Mouse (Mus musculus): ENCODE data around the gene Glo1. TPM values are rescaled to one million over a fixed set of nuclear protein-coding genes. Genes with fewer than 3 reads are reported as not detected.

Glo1 gene
- polyA plus RNA-seq, 1 experiment = 181 TPM

DNA sequence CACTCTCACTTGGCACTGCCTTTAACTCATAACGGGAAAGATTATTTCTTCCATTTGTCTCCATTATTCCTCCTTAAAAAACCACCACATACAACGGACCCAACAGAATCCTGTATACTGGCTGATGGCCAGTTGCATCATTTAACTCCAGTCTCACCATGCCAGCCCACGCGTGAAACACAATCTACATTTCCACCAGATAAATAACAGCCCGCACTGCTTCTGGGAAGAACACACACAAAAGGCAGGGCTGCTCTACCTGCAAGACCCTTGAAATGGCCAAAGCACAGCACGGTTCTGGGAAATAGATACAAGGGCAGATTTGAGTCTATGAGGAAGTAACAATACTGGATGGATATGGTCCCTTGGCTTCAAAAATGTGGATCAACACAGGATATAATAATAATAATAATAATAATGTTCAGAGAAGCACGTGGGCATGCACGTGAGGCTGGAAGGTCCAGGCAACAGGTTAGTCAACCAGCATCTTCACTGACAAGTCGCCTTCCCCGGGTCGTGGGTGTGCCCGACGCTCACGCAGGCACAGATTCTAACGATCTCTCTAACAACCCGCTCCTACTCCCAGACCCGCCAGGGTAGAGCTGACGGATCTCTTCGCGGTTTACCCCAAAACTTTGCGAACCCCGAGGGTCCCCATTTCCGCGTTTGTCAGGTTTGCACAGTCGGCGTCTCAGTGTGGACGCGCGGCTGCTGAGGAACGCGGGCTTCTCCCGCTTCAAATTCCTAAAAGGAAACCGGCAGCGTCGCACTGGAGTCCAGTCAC, 51.4 kb downstream of the Glo1 start:
- TF ChIP-seq MYOD1 (IDR thresholded peaks at IDR 0.05; ENCODE audit: control insufficient read depth in 1 of 3, insufficient read length in 2 of 3, low read depth in 2 of 3) (no peak), E2F4 (IDR thresholded peaks at IDR 0.05; ENCODE audit: insufficient read depth) (no peak), CEBPB (IDR thresholded peaks at IDR 0.05; ENCODE audit: insufficient read depth, poor library complexity, severe bottlenecking) (0 out of 2 replicates have a peak, but pooled peaks have one; percentile 29), USF1 (IDR thresholded peaks at IDR 0.05; ENCODE audit: low read depth) (no peak), TCF12 (IDR thresholded peaks at IDR 0.05; ENCODE audit: insufficient read depth, poor library complexity, severe bottlenecking) (no peak), POLR2A (IDR thresholded peaks at IDR 0.05; ENCODE audit: insufficient read length, low read depth) (no peak), MAX (IDR thresholded peaks at IDR 0.05; ENCODE audit: low read depth) (no peak), TCF3 (IDR thresholded peaks at IDR 0.05; ENCODE audit: insufficient read length, low read depth) (no peak)
- peaks cover 8% of the 10 kb centered on the region for H3K79me2 ChIP-seq (ENCODE audit: control insufficient read depth, insufficient read depth)
- H3ac ChIP-seq (ENCODE audit: control insufficient read depth, insufficient read length) = peak overlapping the region; percentile 62
- H3K4me3 ChIP-seq = peak overlapping the region; percentile 77
- no peaks in the 10 kb centered on the region for H3K27me3 ChIP-seq (ENCODE audit: control insufficient read depth, insufficient read depth, insufficient read length)
- peak overlapping the region; percentile 87 for H3K4me2 ChIP-seq (ENCODE audit: low read depth)
- H3K36me3 ChIP-seq (ENCODE audit: control insufficient read depth, insufficient read depth) = no peaks in the 10 kb centered on the region

DNA sequence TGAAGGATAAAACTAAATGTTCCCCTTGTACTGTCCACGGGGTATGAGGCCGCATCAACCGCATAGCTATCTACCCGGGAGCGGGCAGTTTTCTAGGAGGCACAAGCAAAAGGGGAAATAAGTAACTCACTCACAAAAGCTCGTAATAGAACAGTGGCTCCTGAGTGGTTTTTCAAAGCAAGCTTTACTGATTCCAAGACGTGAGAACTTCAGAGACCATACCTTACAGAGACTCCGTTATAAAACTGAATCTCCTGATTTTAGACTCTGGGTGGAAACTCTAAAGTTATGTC, 51.9 kb downstream of the Glo1 start:
- peak overlapping the region; percentile 87 for H3K4me2 ChIP-seq (ENCODE audit: low read depth)
- H3K36me3 ChIP-seq (ENCODE audit: control insufficient read depth, insufficient read depth) = no peaks in the 10 kb centered on the region
- H3ac ChIP-seq (ENCODE audit: control insufficient read depth, insufficient read length) = no peak overlapping the region
- H3K79me2 ChIP-seq (ENCODE audit: control insufficient read depth, insufficient read depth) = peaks cover 14% of the 10 kb centered on the region
- TF ChIP-seq E2F4 (IDR thresholded peaks at IDR 0.05; ENCODE audit: insufficient read depth) (no peak), POLR2A (IDR thresholded peaks at IDR 0.05; ENCODE audit: insufficient read length, low read depth) (no peak)
- H3K4me3 ChIP-seq = peak overlapping the region; percentile 77
- no peaks in the 10 kb centered on the region for H3K27me3 ChIP-seq (ENCODE audit: control insufficient read depth, insufficient read depth, insufficient read length)

DNA sequence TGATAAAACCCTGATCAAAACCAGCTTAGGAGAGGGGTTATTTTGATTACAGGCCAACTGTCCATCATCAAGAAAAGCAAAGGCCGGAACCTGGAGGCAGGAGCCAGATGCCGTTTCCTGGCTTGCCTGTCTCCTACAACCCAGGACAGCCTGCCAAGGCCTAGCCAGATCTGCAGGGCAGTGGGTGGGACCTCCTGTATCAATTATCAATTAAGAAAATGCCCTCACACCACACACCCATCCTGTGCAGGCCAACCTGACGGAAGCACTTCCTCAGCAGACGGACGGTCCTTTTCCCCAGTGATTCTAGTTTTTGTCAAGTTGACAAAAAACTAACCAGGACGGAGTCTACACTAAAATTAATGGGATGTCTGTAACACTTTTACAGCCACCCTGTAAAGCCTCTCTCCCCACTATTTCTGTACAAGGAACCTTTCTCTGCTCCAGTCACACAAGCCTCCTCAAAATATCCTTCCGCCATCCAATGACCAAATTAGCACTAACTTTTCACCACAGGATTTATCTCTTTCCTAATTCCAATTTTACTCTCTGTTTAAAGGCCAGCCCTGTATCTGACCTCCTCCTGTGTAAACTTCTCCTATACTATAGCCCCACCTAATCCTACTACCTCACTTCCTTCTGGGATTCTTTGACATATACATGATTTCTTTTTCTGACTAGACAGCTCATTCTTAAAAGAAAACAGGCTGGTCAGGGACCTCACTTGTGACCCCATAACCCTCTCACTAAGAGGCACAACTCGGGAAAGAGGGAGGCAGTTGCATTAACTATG, 52.5 kb downstream of the Glo1 start:
- H3K36me3 ChIP-seq (ENCODE audit: control insufficient read depth, insufficient read depth) = no peaks in the 10 kb centered on the region
- H3K4me2 ChIP-seq (ENCODE audit: low read depth) = no peak overlapping the region
- TF ChIP-seq MAX (IDR thresholded peaks at IDR 0.05; ENCODE audit: low read depth) (no peak), TCF3 (IDR thresholded peaks at IDR 0.05; ENCODE audit: insufficient read length, low read depth) (no peak), MYOG (IDR thresholded peaks at IDR 0.05; ENCODE audit: control insufficient read depth in 1 of 3, insufficient read depth in 1 of 3, insufficient read length in 2 of 3, low read depth in 2 of 3) (no peak), USF1 (IDR thresholded peaks at IDR 0.05; ENCODE audit: low read depth) (no peak), POLR2A (IDR thresholded peaks at IDR 0.05; ENCODE audit: insufficient read length, low read depth) (no peak), MYOD1 (IDR thresholded peaks at IDR 0.05; ENCODE audit: control insufficient read depth in 1 of 3, insufficient read length in 2 of 3, low read depth in 2 of 3) (no peak), SRF (IDR thresholded peaks at IDR 0.05; ENCODE audit: control insufficient read depth, insufficient read length, low read depth) (no peak), POLR2AphosphoS2 (IDR thresholded peaks at IDR 0.05; ENCODE audit: insufficient read length, low read depth) (no peak), E2F4 (IDR thresholded peaks at IDR 0.05; ENCODE audit: insufficient read depth) (no peak), REST (IDR thresholded peaks at IDR 0.05; ENCODE audit: insufficient read depth, insufficient read length) (no peak)
- peaks cover 19% of the 10 kb centered on the region for H3K79me2 ChIP-seq (ENCODE audit: control insufficient read depth, insufficient read depth)
- no peaks in the 10 kb centered on the region for H3K27me3 ChIP-seq (ENCODE audit: control insufficient read depth, insufficient read depth, insufficient read length)
- no peak overlapping the region for H3ac ChIP-seq (ENCODE audit: control insufficient read depth, insufficient read length)
- peak overlapping the region; percentile 77 for H3K4me3 ChIP-seq

DNA sequence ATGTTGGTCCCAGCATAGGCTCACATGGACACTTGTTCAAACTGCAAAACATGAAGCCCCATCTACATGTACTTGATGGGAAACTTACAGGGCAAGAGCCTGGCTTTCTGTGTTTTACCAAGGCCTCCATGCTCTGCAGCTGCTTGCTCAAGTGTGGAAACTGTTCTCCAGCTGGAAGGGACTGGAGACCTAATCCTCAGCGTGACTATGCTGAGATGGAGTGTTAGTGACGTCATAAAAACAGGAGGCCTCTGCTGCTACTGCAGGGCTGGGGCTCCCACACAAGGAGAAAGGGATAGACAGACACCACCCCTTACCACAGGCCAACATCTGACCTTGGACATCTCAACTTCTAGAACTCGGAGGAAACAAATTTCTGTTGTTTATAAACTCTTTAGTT, 55.7 kb downstream of the Glo1 start:
- Histone ChIP-seq H3K4me2 (ENCODE audit: low read depth) (peak overlapping the region; percentile 0), H3K79me2 (ENCODE audit: control insufficient read depth, insufficient read depth) (peaks cover 28% of the 10 kb centered on the region), H3ac (ENCODE audit: control insufficient read depth, insufficient read length) (no peak overlapping the region), H3K4me3 (no peak overlapping the region), H3K36me3 (ENCODE audit: control insufficient read depth, insufficient read depth) (no peaks in the 10 kb centered on the region), H3K27me3 (ENCODE audit: control insufficient read depth, insufficient read depth, insufficient read length) (no peaks in the 10 kb centered on the region)
- no peak for TF ChIP-seq POLR2A (IDR thresholded peaks at IDR 0.05; ENCODE audit: insufficient read length, low read depth)
- no peak for TF ChIP-seq MAX (IDR thresholded peaks at IDR 0.05; ENCODE audit: low read depth)
- TF ChIP-seq CEBPB (IDR thresholded peaks at IDR 0.05; ENCODE audit: insufficient read depth, poor library complexity, severe bottlenecking) = no peak
- no peak for TF ChIP-seq SRF (IDR thresholded peaks at IDR 0.05; ENCODE audit: control insufficient read depth, insufficient read length, low read depth)
- TF ChIP-seq TCF3 (IDR thresholded peaks at IDR 0.05; ENCODE audit: insufficient read length, low read depth) = no peak
- TF ChIP-seq MYOG (IDR thresholded peaks at IDR 0.05; ENCODE audit: control insufficient read depth in 1 of 3, insufficient read depth in 1 of 3, insufficient read length in 2 of 3, low read depth in 2 of 3) = no peak
- no peak for TF ChIP-seq USF1 (IDR thresholded peaks at IDR 0.05; ENCODE audit: low read depth)
- TF ChIP-seq TCF12 (IDR thresholded peaks at IDR 0.05; ENCODE audit: insufficient read depth, poor library complexity, severe bottlenecking) = no peak
- TF ChIP-seq POLR2AphosphoS2 (IDR thresholded peaks at IDR 0.05; ENCODE audit: insufficient read length, low read depth) = no peak
- no peak for TF ChIP-seq MYOD1 (IDR thresholded peaks at IDR 0.05; ENCODE audit: control insufficient read depth in 1 of 3, insufficient read length in 2 of 3, low read depth in 2 of 3)
- TF ChIP-seq E2F4 (IDR thresholded peaks at IDR 0.05; ENCODE audit: insufficient read depth) = no peak
- no peak for TF ChIP-seq REST (IDR thresholded peaks at IDR 0.05; ENCODE audit: insufficient read depth, insufficient read length)

- peaks cover 28% of the 10 kb centered on the region for H3K79me2 ChIP-seq (ENCODE audit: control insufficient read depth, insufficient read depth)
- no peak overlapping the region for H3ac ChIP-seq (ENCODE audit: control insufficient read depth, insufficient read length)
- H3K4me3 ChIP-seq = no peak overlapping the region
- H3K36me3 ChIP-seq (ENCODE audit: control insufficient read depth, insufficient read depth) = no peaks in the 10 kb centered on the region
- no peak overlapping the region for H3K4me2 ChIP-seq (ENCODE audit: low read depth)
- no peaks in the 10 kb centered on the region for H3K27me3 ChIP-seq (ENCODE audit: control insufficient read depth, insufficient read depth, insufficient read length)
- no peak for TF ChIP-seq POLR2A (IDR thresholded peaks at IDR 0.05; ENCODE audit: insufficient read length, low read depth)
- TF ChIP-seq REST (IDR thresholded peaks at IDR 0.05; ENCODE audit: insufficient read depth, insufficient read length) = no peak
- no peak for TF ChIP-seq MYOG (IDR thresholded peaks at IDR 0.05; ENCODE audit: control insufficient read depth in 1 of 3, insufficient read depth in 1 of 3, insufficient read length in 2 of 3, low read depth in 2 of 3)
- no peak for TF ChIP-seq E2F4 (IDR thresholded peaks at IDR 0.05; ENCODE audit: insufficient read depth)
- no peak for TF ChIP-seq CEBPB (IDR thresholded peaks at IDR 0.05; ENCODE audit: insufficient read depth, poor library complexity, severe bottlenecking)
Measured at GRCm38 (mm10) chr17:30570173-30570572, 56.5 kb downstream of the Glo1 start.

Measured in myocyte (in vitro differentiated cells).